Mouse (Mus musculus): ENCODE data around the gene Meiob. TPM values are rescaled to one million over a fixed set of nuclear protein-coding genes. Genes with fewer than 3 reads are reported as not detected.

The Meiob gene
- total and polyA plus RNA-seq, 2 experiments from 2014 or later = 0.12 TPM; not detected in 1

- 45% methylated on average over 3 of the region's 3 CpGs for WGBS
- no peaks in the 10 kb centered on the region for H3K36me3 ChIP-seq (ENCODE audit: insufficient read depth, low read length)
- H3K27ac ChIP-seq (ENCODE audit: low read depth, low read length) = no peak overlapping the region
- H3K27me3 ChIP-seq (ENCODE audit: insufficient read depth, low read length) = no peaks in the 10 kb centered on the region
- H3K9ac ChIP-seq (replicated peaks; ENCODE audit: low read length, poor library complexity, severe bottlenecking) = no peak overlapping the region
- H3K4me2 ChIP-seq (ENCODE audit: low read depth, low read length, poor library complexity, severe bottlenecking) = no peak overlapping the region
- DNase-seq (ENCODE audit: low spot score) = no peak
- 0 out of 2 replicates have a peak, but pooled peaks cover 4% of the 10 kb centered on the region for H3K9me3 ChIP-seq (ENCODE audit: low read length)
- no peak overlapping the region for H3K4me3 ChIP-seq (ENCODE audit: low read depth, low read length)
- ATAC-seq (ENCODE audit: low FRiP score) = no peak
- no peaks in the 10 kb centered on the region for H3K4me1 ChIP-seq (ENCODE audit: insufficient read depth, low read length)
- no peak for TF ChIP-seq CTCF (IDR thresholded peaks at IDR 0.05)
These were observed 34.9 kb upstream of the Meiob start for GRCm38 (mm10) chr17:24769146-24769545.

GRCm38 (mm10) chr17:24773241-24773640 is 30.8 kb upstream of the Meiob start:
- TF ChIP-seq CTCF (IDR thresholded peaks at IDR 0.05) = peak; percentile 27; the same call in 1 of the 2 replicates
- H3K27me3 ChIP-seq (ENCODE audit: insufficient read depth, low read length) = no peaks in the 10 kb centered on the region
- no peaks in the 10 kb centered on the region for H3K36me3 ChIP-seq (ENCODE audit: insufficient read depth, low read length)
- no peak for DNase-seq (ENCODE audit: low spot score)
- no peak for ATAC-seq (ENCODE audit: low FRiP score)
- H3K4me2 ChIP-seq (ENCODE audit: low read depth, low read length, poor library complexity, severe bottlenecking) = no peak overlapping the region
- no peak overlapping the region for H3K4me3 ChIP-seq (ENCODE audit: low read depth, low read length)
- no peak overlapping the region for H3K27ac ChIP-seq (ENCODE audit: low read depth, low read length)
- H3K9ac ChIP-seq (replicated peaks; ENCODE audit: low read length, poor library complexity, severe bottlenecking) = no peak overlapping the region
- H3K9me3 ChIP-seq (ENCODE audit: low read length) = 0 out of 2 replicates have a peak, but pooled peaks cover 4% of the 10 kb centered on the region
- H3K4me1 ChIP-seq (ENCODE audit: insufficient read depth, low read length) = no peaks in the 10 kb centered on the region
- 81% methylated on average over 5 of the region's 5 CpGs for WGBS

GRCm38 (mm10) chr17:24775173-24775572 is 28.9 kb upstream of the Meiob start:
- H3K4me1 ChIP-seq (ENCODE audit: insufficient read depth, low read length) = no peaks in the 10 kb centered on the region
- H3K36me3 ChIP-seq (ENCODE audit: insufficient read depth, low read length) = no peaks in the 10 kb centered on the region
- H3K9me3 ChIP-seq (ENCODE audit: low read length) = 0 out of 2 replicates have a peak, but pooled peaks cover 4% of the 10 kb centered on the region
- H3K27me3 ChIP-seq (ENCODE audit: insufficient read depth, low read length) = no peaks in the 10 kb centered on the region
- H3K4me3 ChIP-seq (ENCODE audit: low read depth, low read length) = no peak overlapping the region
- no peak for TF ChIP-seq CTCF (IDR thresholded peaks at IDR 0.05)
- H3K9ac ChIP-seq (replicated peaks; ENCODE audit: low read length, poor library complexity, severe bottlenecking) = no peak overlapping the region
- ATAC-seq (ENCODE audit: low FRiP score) (no peak), DNase-seq (ENCODE audit: low spot score) (no peak)
- WGBS = 85% methylated on average over 8 of the region's 8 CpGs
- H3K27ac ChIP-seq (ENCODE audit: low read depth, low read length) = no peak overlapping the region
- H3K4me2 ChIP-seq (ENCODE audit: low read depth, low read length, poor library complexity, severe bottlenecking) = no peak overlapping the region

GRCm38 (mm10) chr17:24777073-24777472 is 27.0 kb upstream of the Meiob start:
- Histone ChIP-seq H3K4me1 (ENCODE audit: insufficient read depth, low read length) (no peaks in the 10 kb centered on the region), H3K9ac (replicated peaks; ENCODE audit: low read length, poor library complexity, severe bottlenecking) (no peak overlapping the region), H3K4me3 (ENCODE audit: low read depth, low read length) (no peak overlapping the region), H3K9me3 (ENCODE audit: low read length) (0 out of 2 replicates have a peak, but pooled peaks cover 4% of the 10 kb centered on the region), H3K27ac (ENCODE audit: low read depth, low read length) (no peak overlapping the region), H3K27me3 (ENCODE audit: insufficient read depth, low read length) (no peaks in the 10 kb centered on the region), H3K36me3 (ENCODE audit: insufficient read depth, low read length) (no peaks in the 10 kb centered on the region), H3K4me2 (ENCODE audit: low read depth, low read length, poor library complexity, severe bottlenecking) (no peak overlapping the region)
- ATAC-seq (ENCODE audit: low FRiP score) (no peak), DNase-seq (ENCODE audit: low spot score) (no peak)
- 82% methylated on average over 2 of the region's 2 CpGs for WGBS
- TF ChIP-seq CTCF (IDR thresholded peaks at IDR 0.05) = no peak

GRCm38 (mm10) chr17:24780821-24781220 is 23.3 kb upstream of the Meiob start:
- Histone ChIP-seq H3K4me3 (ENCODE audit: low read depth, low read length) (no peak overlapping the region), H3K4me2 (ENCODE audit: low read depth, low read length, poor library complexity, severe bottlenecking) (no peak overlapping the region), H3K27ac (ENCODE audit: low read depth, low read length) (no peak overlapping the region), H3K27me3 (ENCODE audit: insufficient read depth, low read length) (no peaks in the 10 kb centered on the region), H3K9me3 (ENCODE audit: low read length) (no peaks in the 10 kb centered on the region), H3K9ac (replicated peaks; ENCODE audit: low read length, poor library complexity, severe bottlenecking) (no peak overlapping the region), H3K4me1 (ENCODE audit: insufficient read depth, low read length) (no peaks in the 10 kb centered on the region), H3K36me3 (ENCODE audit: insufficient read depth, low read length) (no peaks in the 10 kb centered on the region)
- ATAC-seq (ENCODE audit: low FRiP score) (no peak), DNase-seq (ENCODE audit: low spot score) (no peak)
- 82% methylated on average over 2 of the region's 2 CpGs for WGBS
- no peak for TF ChIP-seq CTCF (IDR thresholded peaks at IDR 0.05)

- Histone ChIP-seq H3K4me1 (ENCODE audit: insufficient read depth, low read length) (no peaks in the 10 kb centered on the region), H3K27ac (ENCODE audit: low read depth, low read length) (no peak overlapping the region), H3K27me3 (ENCODE audit: insufficient read depth, low read length) (no peaks in the 10 kb centered on the region), H3K36me3 (ENCODE audit: insufficient read depth, low read length) (no peaks in the 10 kb centered on the region), H3K9ac (replicated peaks; ENCODE audit: low read length, poor library complexity, severe bottlenecking) (no peak overlapping the region), H3K9me3 (ENCODE audit: low read length) (no peaks in the 10 kb centered on the region), H3K4me2 (ENCODE audit: low read depth, low read length, poor library complexity, severe bottlenecking) (no peak overlapping the region), H3K4me3 (ENCODE audit: low read depth, low read length) (no peak overlapping the region)
- no peak for TF ChIP-seq CTCF (IDR thresholded peaks at IDR 0.05)
- no peak for ATAC-seq (ENCODE audit: low FRiP score)
- DNase-seq (ENCODE audit: low spot score) = no peak
- WGBS = 75% methylated on average over 8 of the region's 8 CpGs
These were observed 11.9 kb upstream of the Meiob start for GRCm38 (mm10) chr17:24792190-24792589.
